Mouse (Mus musculus): ENCODE data around the gene Npepps.

Gene Npepps

GRCm38 (mm10) chr11:97186947-97187763 lies 93.3 kb downstream of the Npepps start:
- peak; percentile 98 for DNase-seq (ENCODE audit: low read depth, low spot score)

- DNase-seq (ENCODE audit: low read depth, low spot score), result no peak
These were observed 94.5 kb downstream of the Npepps start for GRCm38 (mm10) chr11:97185704-97186614.

DNA sequence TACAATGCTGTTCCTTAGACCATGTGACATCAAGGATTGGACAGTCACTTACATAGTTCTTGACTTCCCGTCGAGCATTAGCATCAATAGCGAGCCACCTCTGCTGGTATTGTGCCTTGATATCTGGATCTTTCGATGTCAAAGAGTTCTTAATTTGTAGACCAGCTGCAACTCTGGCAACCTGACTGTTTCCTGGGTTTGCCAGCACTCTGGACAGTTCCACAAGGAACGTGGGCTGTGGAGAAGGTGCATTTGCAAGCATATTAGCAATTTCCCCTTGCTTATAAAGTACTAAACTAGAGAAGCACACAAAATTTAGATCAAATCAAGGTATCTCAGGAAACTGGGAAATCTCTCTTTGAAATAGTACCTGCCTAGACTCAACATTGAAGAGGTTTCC lies 95.6 kb downstream of the Npepps start:
- DNase-seq (ENCODE audit: low read depth, low spot score), result no peak

DNA sequence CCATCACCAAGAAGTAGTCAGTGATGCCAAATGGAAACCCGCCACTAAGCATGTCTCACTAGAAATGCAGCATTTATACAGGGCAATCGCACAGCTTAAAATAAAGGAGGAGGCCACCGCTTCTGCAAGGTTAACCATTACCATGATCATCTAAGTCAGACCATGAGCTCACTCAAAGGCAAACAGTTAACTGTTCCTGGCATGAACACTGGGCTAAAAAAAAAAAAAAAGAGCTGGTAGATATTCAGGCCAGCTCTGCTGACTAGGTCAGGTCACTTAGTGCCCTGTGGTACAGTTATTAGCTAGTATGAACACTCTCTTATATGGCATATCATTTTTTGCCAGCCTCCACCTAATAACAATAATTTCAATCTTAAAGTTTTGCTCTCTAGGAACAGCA lies 98.0 kb downstream of the Npepps start:
- DNase-seq (ENCODE audit: low read depth, low spot score), result no peak

GRCm38 (mm10) chr11:97181061-97181460 lies 99.4 kb downstream of the Npepps start:
- DNase-seq (ENCODE audit: low read depth, low spot score), result no peak

GRCm38 (mm10) chr11:97178198-97178597 lies 102.2 kb downstream of the Npepps start:
- DNase-seq (ENCODE audit: low read depth, low spot score), result no peak

- DNase-seq (ENCODE audit: low read depth, low spot score), result peak; percentile 76
These were observed 103.6 kb downstream of the Npepps start for GRCm38 (mm10) chr11:97176851-97177250.

DNA sequence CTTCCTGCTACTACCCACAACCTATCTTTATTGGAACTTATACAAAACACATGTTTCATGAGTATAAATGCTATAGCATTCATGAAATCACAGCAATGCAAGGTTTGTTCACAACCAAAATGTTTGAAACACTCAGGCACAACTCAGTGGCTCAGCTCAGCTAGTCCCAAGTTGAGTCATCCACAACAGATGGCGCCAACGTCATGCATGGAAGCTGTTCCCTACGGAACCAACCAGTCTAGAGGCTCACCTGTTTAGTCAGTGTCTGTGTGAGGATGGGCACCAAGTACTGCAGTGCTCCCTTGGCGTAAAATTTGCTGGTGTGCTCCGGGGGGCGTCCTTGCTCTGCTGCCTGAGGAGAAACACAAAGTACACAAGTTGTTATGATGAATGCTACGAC lies 104.9 kb downstream of the Npepps start:
- DNase-seq (ENCODE audit: low read depth, low spot score), result peak; percentile 93

GRCm38 (mm10) chr11:97160341-97160740 lies 120.1 kb downstream of the Npepps start:
- peak; percentile 53 for DNase-seq (ENCODE audit: low read depth, low spot score)

DNA sequence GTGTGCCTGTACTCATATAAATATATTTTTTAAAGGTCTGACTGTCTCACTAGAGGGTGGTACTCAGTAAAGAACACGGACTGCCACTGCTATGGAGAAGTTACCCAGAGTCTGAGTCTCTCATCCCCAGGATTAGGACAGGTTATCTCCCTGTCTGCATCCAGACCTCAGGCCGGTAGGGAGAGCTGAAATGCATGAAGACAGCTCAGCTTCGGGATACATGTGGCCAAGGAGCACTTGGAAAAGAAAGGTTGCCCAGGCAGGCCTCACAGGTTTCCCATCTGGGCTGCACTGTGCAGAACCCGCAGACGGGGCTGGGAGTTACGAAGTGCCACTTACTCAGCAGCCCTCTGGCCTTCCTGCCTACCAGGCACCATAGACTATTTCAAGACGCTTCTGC lies 123.4 kb downstream of the Npepps start:
- DNase-seq (ENCODE audit: low read depth, low spot score), result no peak

Data from brain, adult 2 months (tissue).